Mouse (Mus musculus): ENCODE data around the gene 1700016D06Rik. TPM values are rescaled to one million over a fixed set of nuclear protein-coding genes. Genes with fewer than 3 reads are reported as not detected.

1700016D06Rik gene
- polyA plus RNA-seq, 1 experiment from 2014 or later, result not detected

DNA sequence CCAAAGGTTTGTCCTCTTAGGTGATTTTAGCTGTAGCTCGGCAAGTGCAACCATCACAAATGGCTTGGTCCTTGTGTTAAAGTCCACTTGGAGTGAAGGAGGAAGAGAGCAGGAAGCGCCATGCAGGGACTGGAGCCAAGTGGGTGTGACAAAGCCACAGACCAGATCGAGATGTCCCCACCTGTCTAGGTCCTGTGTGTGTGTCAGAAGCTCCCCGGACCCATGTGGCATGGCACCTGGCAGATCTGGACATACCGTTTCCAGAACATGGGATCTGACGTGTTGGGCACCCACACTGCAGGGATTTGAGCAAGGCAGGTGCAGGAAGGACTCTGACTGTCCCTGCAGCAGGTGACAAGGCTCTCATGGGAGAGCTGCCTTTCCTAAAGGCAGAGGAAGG is 565 bp upstream of the 1700016D06Rik start:
- Histone ChIP-seq H3K9me3 (no peaks in the 10 kb centered on the region), H3K36me3 (no peaks in the 10 kb centered on the region), H3K4me2 (no peak overlapping the region), H3K4me3 (no peak overlapping the region), H3K27me3 (peaks cover 19% of the 10 kb centered on the region), H3K4me1 (0 out of 2 replicates have a peak, but pooled peaks cover 4% of the 10 kb centered on the region), H3K27ac (no peak overlapping the region), H3K9ac (0 out of 2 replicates have a peak overlapping the region, but pooled peaks have one; percentile 27)
- ATAC-seq (ENCODE audit: insufficient number of reproducible peaks, insufficient read depth, low FRiP score, low TSS enrichment, low read depth), result no peak
- 83% methylated on average over 6 of the region's 6 CpGs for WGBS

DNA sequence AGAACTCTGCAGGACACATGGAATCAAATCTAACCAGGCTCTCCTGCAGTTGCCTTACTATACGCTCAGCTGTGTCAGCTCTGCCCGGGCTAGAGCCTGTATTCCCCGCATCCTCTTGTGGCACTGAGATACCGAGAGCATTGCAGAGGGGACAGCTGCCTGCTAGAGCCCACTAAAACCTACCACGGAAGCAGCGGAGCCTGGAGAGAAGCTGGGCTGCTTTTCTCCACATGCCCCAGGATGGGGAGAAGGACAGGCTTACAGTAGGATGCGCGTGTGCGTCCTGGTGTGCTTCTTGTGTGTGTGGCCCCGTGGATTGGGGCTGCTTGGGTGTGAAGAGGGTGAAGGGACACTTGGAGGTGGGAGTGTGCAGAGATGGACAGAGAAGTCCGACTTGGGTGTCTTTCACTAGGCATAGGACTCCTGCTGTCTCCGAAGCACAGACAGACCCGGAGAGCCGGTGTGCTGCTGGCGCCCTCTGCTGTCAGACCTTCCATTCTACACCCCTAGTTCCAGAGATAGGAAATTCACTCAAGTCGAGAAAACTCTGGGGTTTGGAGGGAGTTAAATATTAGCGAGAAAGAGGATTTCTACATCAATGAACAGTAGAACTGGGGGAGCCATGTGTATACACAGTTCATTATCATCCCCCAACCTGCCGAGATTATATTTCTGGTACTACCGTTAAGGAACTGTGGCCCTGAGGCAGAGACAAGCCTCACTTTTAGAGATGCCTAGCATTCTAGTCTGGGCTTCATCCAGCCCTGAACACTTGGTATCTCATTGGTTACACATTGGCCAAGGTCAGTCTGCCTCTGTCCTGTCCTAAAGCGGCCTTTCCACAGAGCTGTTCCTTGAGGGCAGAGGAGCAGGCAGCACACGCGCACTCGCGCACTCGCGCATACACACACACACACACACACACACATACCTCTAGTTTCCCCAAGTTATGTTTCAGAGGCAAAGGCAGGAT is 517 bp downstream of the 1700016D06Rik start:
- Histone ChIP-seq H3K9ac (peak overlapping the region; percentile 59), H3K4me2 (peak overlapping the region; percentile 57), H3K27ac (no peak overlapping the region), H3K4me1 (0 out of 2 replicates have a peak, but pooled peaks cover 4% of the 10 kb centered on the region), H3K9me3 (no peaks in the 10 kb centered on the region), H3K36me3 (no peaks in the 10 kb centered on the region), H3K4me3 (peak overlapping the region; percentile 26), H3K27me3 (peaks cover 19% of the 10 kb centered on the region)
- ATAC-seq (ENCODE audit: insufficient number of reproducible peaks, insufficient read depth, low FRiP score, low TSS enrichment, low read depth), result peak; percentile 56; the same call in 1 of the 2 replicates
- 39% methylated on average over 26 of the region's 26 CpGs for WGBS

DNA sequence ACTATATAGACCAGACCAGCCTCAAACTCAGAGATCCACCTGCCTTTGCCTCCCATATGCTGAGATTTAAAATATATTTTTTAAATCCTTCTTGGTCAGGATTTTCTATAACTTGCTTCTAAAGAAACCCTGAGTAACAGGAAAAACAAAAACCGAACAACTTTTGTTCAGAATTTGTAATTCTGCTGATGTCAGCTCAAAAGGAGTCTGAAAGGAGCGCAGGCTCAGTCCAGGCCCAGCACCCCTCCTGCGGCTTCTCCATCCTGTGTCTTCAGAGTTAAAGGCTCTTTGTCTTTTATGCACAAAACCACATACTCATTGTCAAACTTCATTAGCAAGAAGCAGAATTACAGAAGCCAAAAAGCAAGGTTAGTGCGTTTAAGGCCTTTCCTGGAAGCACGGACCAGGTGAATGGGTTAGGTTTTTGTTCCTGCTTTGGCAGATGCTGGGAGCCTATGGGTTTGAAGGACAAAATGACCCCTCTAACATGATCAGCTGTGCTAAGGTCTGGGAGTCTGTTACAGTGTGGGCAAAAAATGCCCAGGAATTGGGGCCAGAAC is 1.3 kb downstream of the 1700016D06Rik start:
- peak overlapping the region; percentile 59; the same call in 1 of the 2 replicates for H3K9ac ChIP-seq

DNA sequence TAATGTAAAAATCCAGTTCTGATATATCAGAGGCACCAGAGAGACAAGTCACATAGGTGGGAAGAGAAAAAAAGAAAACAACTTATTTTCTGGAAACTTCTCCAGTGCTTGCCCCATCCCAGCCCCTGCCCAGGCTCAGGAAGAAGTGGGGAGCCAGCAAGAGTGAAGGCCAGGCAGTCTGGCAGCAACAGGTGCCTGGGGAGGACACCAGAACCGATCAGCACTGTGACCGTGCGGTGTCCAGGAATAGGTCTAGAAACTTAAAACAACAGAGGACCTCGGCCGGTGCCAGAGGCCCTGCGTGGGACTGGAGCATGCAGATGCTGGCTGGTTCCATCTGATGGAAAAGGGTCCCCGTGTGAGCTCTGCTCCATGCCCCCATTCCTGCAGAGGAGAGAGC is 3.4 kb downstream of the 1700016D06Rik start:
- Histone ChIP-seq H3K4me1 (0 out of 2 replicates have a peak, but pooled peaks cover 4% of the 10 kb centered on the region), H3K4me3 (no peak overlapping the region), H3K36me3 (no peaks in the 10 kb centered on the region), H3K9ac (no peak overlapping the region), H3K27ac (no peak overlapping the region), H3K4me2 (no peak overlapping the region), H3K27me3 (peaks cover 19% of the 10 kb centered on the region), H3K9me3 (no peaks in the 10 kb centered on the region)
- no peak for ATAC-seq (ENCODE audit: insufficient number of reproducible peaks, insufficient read depth, low FRiP score, low TSS enrichment, low read depth)
- WGBS, result 90% methylated on average over 7 of the region's 7 CpGs

More for the DNA sequence above, 1.3 kb downstream of the 1700016D06Rik start:
- peaks cover 19% of the 10 kb centered on the region for H3K27me3 ChIP-seq
- no peak overlapping the region for H3K4me3 ChIP-seq
- 73% methylated on average over 5 of the region's 5 CpGs for WGBS
- no peaks in the 10 kb centered on the region for H3K36me3 ChIP-seq
- H3K27ac ChIP-seq, result no peak overlapping the region
- no peak overlapping the region for H3K4me2 ChIP-seq
- no peak for ATAC-seq (ENCODE audit: insufficient number of reproducible peaks, insufficient read depth, low FRiP score, low TSS enrichment, low read depth)
- no peaks in the 10 kb centered on the region for H3K9me3 ChIP-seq
- 0 out of 2 replicates have a peak, but pooled peaks cover 4% of the 10 kb centered on the region for H3K4me1 ChIP-seq

DNA sequence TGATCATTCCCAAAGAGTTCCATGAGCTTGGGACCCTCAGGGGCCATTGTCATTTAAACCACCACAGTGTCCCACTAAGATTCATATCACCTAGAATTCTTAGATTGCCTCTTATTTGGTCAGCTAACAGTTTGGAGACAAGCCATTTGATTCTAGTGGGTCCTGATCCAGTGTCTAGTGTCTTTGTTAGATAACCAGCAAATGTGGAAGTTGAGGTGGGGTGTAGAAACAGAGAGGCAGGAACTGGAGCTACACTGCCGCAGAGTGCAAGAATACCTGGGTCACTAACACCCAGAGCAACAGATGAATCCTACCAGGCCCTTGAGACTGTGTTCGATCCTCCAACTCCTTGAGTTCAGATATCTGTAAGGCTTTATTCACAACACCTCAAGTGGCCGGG is 4.7 kb downstream of the 1700016D06Rik start:
- Histone ChIP-seq H3K4me1 (0 out of 2 replicates have a peak, but pooled peaks cover 4% of the 10 kb centered on the region), H3K9me3 (no peaks in the 10 kb centered on the region), H3K9ac (no peak overlapping the region), H3K4me3 (no peak overlapping the region), H3K4me2 (no peak overlapping the region), H3K27ac (no peak overlapping the region), H3K27me3 (peaks cover 13% of the 10 kb centered on the region), H3K36me3 (no peaks in the 10 kb centered on the region)
- no peak for ATAC-seq (ENCODE audit: insufficient number of reproducible peaks, insufficient read depth, low FRiP score, low TSS enrichment, low read depth)
- 91% methylated on average over 3 of the region's 3 CpGs for WGBS

DNA sequence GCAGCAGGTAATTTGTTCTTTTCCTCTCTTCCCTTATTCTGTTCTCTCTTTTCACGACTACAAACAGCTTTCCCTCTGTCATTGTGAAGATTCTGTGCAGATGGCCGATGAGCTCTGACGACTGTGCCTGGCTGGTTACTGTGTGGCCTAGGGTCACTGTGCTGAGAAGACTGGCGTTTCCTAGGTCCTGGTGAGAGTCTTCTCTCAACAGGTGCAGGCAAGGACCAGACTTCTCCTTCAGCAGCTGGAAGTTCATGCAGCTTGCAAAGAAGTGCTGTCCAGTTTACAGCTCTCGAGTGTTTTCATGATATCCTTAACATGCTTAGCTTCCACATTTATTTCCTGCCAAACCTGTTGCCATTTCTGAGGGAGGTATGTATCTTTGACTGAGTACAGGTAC is 6.9 kb downstream of the 1700016D06Rik start:
- Histone ChIP-seq H3K4me2 (no peak overlapping the region), H3K27ac (no peak overlapping the region), H3K4me3 (no peak overlapping the region), H3K9ac (no peak overlapping the region), H3K9me3 (no peaks in the 10 kb centered on the region), H3K27me3 (no peaks in the 10 kb centered on the region), H3K36me3 (no peaks in the 10 kb centered on the region), H3K4me1 (no peaks in the 10 kb centered on the region)
- no peak for ATAC-seq (ENCODE audit: insufficient number of reproducible peaks, insufficient read depth, low FRiP score, low TSS enrichment, low read depth)
- WGBS, result 78% methylated on average over 5 of the region's 5 CpGs

DNA sequence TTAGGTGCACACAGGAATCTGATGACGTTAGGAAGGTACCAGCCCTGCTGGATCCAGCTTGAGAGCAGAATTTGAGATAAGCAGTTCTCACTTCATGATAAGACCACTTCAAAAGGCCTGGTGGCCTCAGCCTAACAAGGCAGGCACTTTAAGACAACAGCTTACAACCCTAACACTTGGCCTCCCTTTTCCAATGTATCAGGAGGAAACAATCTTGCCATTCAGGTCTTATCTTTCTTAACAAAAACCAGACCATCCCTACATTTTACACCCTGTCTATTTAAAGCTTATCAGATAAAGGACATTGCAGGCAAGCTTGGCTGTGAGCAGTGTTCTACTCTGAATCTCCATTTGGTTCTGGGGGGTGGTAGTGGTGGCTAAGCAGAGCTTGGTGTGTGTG is 8.4 kb downstream of the 1700016D06Rik start:
- Histone ChIP-seq H3K9ac (no peak overlapping the region), H3K9me3 (no peaks in the 10 kb centered on the region), H3K4me3 (no peak overlapping the region), H3K4me2 (no peak overlapping the region), H3K4me1 (no peaks in the 10 kb centered on the region), H3K27ac (no peak overlapping the region), H3K27me3 (no peaks in the 10 kb centered on the region), H3K36me3 (no peaks in the 10 kb centered on the region)
- 65% methylated on average over 1 of the region's 1 CpGs for WGBS
- ATAC-seq (ENCODE audit: insufficient number of reproducible peaks, insufficient read depth, low FRiP score, low TSS enrichment, low read depth), result no peak

DNA sequence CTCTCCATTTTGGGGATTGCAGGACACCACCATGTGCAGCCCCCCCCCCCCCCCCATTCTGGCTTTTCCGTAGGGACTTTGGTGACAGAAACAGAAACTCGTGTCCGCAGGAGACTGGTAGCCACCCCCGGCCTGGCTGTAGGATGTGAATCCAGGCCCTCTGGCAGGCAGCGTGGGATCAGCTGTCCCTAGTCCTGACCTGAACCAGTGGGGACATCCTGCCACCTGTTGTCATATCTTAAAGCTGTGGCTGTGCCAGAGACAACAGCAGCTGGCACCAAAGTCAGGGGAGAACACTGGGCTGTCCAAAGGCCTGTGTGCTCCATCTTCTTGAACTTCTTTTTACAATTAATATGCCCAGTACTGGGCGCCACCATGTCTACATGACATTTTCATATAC is 9.1 kb downstream of the 1700016D06Rik start:
- no peak for ATAC-seq (ENCODE audit: insufficient number of reproducible peaks, insufficient read depth, low FRiP score, low TSS enrichment, low read depth)
- Histone ChIP-seq H3K36me3 (no peaks in the 10 kb centered on the region), H3K4me3 (no peak overlapping the region), H3K9me3 (no peaks in the 10 kb centered on the region), H3K4me2 (no peak overlapping the region), H3K27ac (no peak overlapping the region), H3K9ac (no peak overlapping the region), H3K4me1 (no peaks in the 10 kb centered on the region), H3K27me3 (no peaks in the 10 kb centered on the region)
- WGBS, result 91% methylated on average over 6 of the region's 6 CpGs

DNA sequence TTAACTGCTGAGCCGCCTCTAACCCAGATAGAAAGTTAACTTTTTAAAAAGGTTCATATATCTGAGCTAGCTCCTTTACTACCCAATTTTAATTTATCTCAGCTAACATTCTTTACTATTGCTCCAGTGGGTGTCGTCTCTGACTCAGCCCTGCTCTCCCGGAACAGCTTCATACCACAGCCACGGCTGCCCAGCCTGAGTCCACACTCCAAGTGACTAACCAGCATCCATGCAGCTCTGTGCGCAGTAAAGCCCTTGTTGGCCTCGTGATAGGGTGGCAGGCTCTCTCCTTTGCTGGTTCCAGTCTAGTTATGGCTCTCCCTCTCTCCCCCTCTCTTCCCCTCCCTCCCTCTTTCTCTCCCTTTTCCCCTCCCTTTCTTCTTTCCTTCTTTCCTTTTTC is 9.6 kb downstream of the 1700016D06Rik start:
- H3K27ac ChIP-seq, result no peak overlapping the region
- no peaks in the 10 kb centered on the region for H3K36me3 ChIP-seq
- 89% methylated on average over 6 of the region's 6 CpGs for whole genome bisulfite sequencing
- no peaks in the 10 kb centered on the region for H3K4me1 ChIP-seq
- ATAC-seq (ENCODE audit: insufficient number of reproducible peaks, insufficient read depth, low FRiP score, low TSS enrichment, low read depth), result no peak
- no peak overlapping the region for H3K4me2 ChIP-seq
- no peak overlapping the region for H3K9ac ChIP-seq
- no peaks in the 10 kb centered on the region for H3K9me3 ChIP-seq
- no peak overlapping the region for H3K4me3 ChIP-seq
- no peaks in the 10 kb centered on the region for H3K27me3 ChIP-seq

DNA sequence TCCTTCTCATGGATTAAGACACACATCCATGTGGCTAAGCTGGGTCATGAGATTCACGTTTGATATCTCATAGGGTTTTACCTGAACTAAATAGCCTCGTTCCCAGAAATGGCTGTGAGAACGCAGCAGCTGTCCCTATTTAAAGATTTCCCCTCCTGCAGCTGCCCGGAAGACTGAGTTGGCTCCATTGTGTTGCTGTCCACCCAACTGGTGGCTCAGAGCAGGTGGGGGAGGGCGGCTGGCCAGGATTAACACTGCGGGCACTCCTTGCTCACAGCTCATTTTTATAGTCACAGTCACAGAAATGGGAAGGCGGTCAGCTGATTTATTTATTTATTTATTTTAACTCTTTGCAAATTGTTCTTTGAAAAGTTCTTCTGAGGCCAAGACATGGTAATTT is 10.9 kb downstream of the 1700016D06Rik start:
- no peaks in the 10 kb centered on the region for H3K4me1 ChIP-seq
- 67% methylated on average over 7 of the region's 7 CpGs for WGBS
- no peaks in the 10 kb centered on the region for H3K9me3 ChIP-seq
- H3K27me3 ChIP-seq, result no peaks in the 10 kb centered on the region
- no peak overlapping the region for H3K9ac ChIP-seq
- ATAC-seq (ENCODE audit: insufficient number of reproducible peaks, insufficient read depth, low FRiP score, low TSS enrichment, low read depth), result no peak
- H3K36me3 ChIP-seq, result no peaks in the 10 kb centered on the region
- H3K4me2 ChIP-seq, result no peak overlapping the region
- no peak overlapping the region for H3K27ac ChIP-seq
- H3K4me3 ChIP-seq, result no peak overlapping the region

DNA sequence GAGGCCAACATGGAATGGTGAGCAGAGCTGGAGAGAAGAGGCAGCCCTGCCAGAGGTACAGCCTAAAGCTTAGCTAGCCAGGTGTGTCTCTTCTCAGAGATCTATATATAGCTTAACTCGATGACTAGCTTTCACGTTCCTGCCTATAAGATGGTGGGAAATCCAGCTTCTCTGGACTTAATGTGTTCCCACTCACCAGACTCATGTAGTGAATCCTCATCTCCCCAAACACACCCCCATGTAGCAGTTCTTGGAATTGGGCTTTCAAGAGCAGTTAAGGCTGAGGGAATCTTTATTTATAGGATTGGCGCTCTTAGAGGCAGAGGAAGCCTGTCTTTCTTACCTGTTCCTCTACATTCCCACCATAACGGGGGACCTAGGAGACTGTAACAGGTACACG is 13.6 kb downstream of the 1700016D06Rik start:
- no peak overlapping the region for H3K4me2 ChIP-seq
- no peaks in the 10 kb centered on the region for H3K36me3 ChIP-seq
- H3K27ac ChIP-seq, result no peak overlapping the region
- WGBS, result 92% methylated on average over 5 of the region's 5 CpGs
- no peaks in the 10 kb centered on the region for H3K9me3 ChIP-seq
- no peaks in the 10 kb centered on the region for H3K27me3 ChIP-seq
- H3K9ac ChIP-seq, result no peak overlapping the region
- ATAC-seq (ENCODE audit: insufficient number of reproducible peaks, insufficient read depth, low FRiP score, low TSS enrichment, low read depth), result no peak
- H3K4me3 ChIP-seq, result no peak overlapping the region
- H3K4me1 ChIP-seq, result no peaks in the 10 kb centered on the region

DNA sequence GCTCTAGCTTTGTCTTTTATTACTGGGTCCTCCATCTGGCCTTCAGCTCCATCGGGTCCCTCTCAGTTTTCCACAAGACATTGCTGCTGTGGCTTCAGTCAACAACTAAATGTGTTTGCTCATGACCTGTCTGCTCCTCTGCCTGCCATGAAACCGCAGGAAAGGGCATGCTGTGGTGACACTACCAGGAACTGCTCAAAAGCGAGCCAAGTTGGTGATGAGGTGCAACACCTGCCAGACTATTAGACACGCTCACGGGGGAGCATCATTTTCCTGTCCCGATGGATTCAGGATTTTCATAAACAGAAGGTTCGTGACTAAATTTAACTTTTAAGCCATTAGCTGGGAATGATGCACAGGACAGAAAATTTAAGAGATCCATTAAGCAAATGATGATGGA is 16.3 kb downstream of the 1700016D06Rik start:
- ATAC-seq (ENCODE audit: insufficient number of reproducible peaks, insufficient read depth, low FRiP score, low TSS enrichment, low read depth), result no peak
- H3K9me3 ChIP-seq, result no peaks in the 10 kb centered on the region
- no peaks in the 10 kb centered on the region for H3K4me1 ChIP-seq
- no peak overlapping the region for H3K4me3 ChIP-seq
- no peak overlapping the region for H3K4me2 ChIP-seq
- no peaks in the 10 kb centered on the region for H3K36me3 ChIP-seq
- H3K27ac ChIP-seq, result no peak overlapping the region
- 79% methylated on average over 7 of the region's 7 CpGs for WGBS
- H3K9ac ChIP-seq, result no peak overlapping the region
- no peaks in the 10 kb centered on the region for H3K27me3 ChIP-seq
